Mouse (Mus musculus): ENCODE measurements around the gene Rapsn.

GRCm38 (mm10) chr2:91069306-91070000 lies 34.0 kb downstream of the Rapsn start:
- TF ChIP-seq CTCF (conservative IDR thresholded peaks at IDR 0.05; ENCODE audit: low read length), result no peak
- TF ChIP-seq POU5F1 (IDR thresholded peaks at IDR 0.05; ENCODE audit: borderline replicate concordance, low read length), result no peak
